Mouse (Mus musculus) liver, adult 2 months (tissue): ENCODE measurements at regions not wholly inside any gene's neighbourhood (a gene's known extent, or its start where the extent isn't known, plus 50 kb on each side); places are given as distances from the start of the nearest gene placed in this dataset.

ENCODE experiments used
- CTCF ChIP-seq: fragments of 200-500 bp; IDR thresholded peaks from 2 replicates; pipeline ENCODE4 v1.5.1; 2011; ENCODE audit warnings: low read depth, low read length, control low read depth
- POLR2A ChIP-seq: fragments of 200-500 bp; IDR thresholded peaks from 2 replicates; pipeline ENCODE4 v1.6.1; 2011; ENCODE audit warnings: low read length, control low read depth; ENCODE audit not compliant: insufficient read depth; ENCODE audit errors: extremely low read depth

GRCm38 (mm10) chr13:111868947-111869346, 60.2 kb upstream of the Map3k1 start:
- TF ChIP-seq CTCF (no peak), POLR2A (no peak)
